Mouse (Mus musculus) layer of hippocampus, postnatal 25 days (tissue): ENCODE measurements at regions not wholly inside any gene's neighbourhood (a gene's known extent, or its start where the extent isn't known, plus 50 kb on each side); places are given as distances from the start of the nearest gene placed in this dataset.

Experiments used
- DNase-seq, 2 experiments: peaks; one replicate each; pipeline ENCODE4 v3.0.0; 2022; ENCODE audit warnings: mixed read lengths in 2 of 2, low spot score in 1 of 2; ENCODE audit errors: extremely low spot score in 1 of 2

DNA sequence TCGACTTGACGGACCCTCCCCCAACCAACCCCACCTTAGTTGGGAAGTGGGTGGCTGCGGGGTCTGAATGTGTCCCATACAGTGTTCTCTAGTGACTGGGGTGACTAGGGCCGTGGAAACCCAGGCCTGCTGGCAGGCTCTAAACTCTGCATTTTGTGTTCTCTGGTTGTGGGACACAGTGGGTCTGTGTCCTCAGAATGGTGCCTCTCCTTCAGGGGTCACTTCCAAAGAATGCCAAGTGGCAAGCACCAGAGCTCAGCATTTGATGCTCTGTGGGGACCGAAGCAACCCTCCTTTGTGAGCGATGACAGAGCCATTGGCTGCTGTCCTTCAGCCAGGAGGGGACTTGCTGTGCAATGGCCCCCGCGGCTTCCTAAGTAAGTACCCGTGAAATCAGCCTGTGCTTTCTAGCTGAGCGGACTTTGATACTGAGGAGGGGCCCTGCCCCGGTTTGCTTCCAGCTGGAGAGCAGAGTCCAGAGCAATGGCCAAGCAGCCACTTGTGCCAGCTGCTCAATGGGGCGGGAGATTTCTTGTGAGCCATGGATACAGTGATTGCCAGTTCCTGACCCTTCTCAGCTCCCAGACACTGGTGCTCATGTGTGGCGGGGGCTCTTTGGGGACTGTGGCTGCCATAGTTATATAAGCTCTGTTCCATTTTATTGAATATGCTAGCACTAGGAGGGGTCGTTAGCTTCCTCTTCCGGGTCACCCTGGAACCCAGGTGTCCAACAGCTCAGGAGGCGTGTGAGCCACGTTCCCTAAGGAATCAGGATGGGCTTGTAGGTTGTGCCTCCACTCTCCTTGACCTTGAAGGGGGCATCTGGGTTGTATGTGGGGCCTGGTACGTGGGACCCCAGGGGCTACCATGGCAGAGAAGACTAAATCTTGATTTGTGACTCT, 60.4 kb upstream of the Sulf2 start:
- no peak for DNase-seq

DNA sequence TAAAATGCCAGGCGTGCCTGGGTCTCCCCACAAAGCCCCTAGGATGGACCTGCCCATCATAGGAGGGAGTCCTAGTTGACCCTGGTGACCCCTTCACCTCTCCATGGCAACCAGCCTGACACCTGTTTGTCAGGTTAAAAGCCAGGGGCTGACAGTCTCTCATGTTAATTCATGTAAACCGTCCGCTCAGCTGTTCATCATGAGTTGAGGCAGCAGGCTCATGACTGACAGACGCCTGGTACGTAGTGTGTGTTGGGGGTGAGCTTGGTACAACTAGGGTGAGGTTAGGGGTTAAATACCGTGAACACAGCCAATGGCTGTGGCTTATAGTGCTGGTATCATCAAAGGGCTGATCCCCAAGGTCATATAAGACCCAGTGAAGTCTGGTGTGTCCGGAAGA, 59.7 kb upstream of the Sulf2 start:
- no peak for DNase-seq

DNA sequence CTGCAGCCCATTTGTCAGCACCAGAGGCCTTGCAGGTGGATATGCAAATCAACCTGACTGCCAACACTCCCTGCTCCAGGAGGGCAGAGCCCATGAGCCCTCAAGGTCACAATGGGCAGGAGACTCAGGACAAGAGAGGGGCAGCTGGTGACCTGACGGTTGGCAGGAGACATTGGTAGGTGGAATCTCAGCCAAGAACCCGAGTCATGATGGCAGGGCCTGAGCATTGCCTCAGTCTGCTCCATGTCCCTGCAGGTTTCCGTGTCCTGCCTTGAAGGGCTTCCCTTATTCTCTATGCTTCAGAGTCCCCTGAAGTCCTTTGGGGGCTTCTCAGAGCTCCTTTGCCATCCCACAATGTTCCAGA, 51.7 kb upstream of the Sulf2 start:
- no peak for DNase-seq

DNA sequence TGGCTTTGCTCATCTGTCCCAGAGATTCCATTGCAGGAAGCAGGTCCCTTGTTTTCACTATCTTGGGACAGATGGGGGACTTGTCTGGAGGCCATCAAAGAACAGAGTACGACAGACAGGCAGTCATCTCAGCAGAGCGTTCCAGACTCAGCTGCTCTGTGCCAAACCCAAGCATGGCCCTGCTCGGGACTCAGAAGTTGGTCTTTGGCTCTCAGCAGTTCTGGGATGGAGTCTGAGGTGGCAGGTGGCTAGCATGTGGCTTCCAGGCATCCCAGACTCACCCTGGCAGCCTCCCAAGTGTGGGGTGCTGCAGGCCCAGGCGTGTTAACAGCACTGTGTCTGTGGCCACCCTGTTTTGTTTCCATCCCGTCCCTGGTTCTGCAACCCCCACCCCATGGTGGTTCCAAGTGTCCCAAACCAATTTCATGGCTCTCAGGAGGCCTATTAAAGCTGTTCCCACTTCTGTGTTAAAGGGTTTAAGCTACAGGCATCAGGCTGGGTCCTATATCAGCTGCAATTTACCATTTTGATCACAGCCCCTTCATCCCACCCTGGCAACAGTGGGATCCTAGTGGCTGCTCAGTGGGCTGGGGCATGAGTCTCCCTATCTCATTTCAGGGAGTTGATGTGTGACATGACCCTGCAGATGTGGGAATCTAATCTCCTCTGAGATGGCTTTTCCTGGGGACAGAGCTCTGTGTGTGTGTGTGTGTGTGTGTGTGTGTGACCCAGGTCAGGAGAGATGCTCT, 51.1 kb upstream of the Sulf2 start:
- DNase-seq, result no peak
